Mouse (Mus musculus) kidney, adult 9 months (tissue): ENCODE measurements around the gene Pde3a.

Source experiments
- DNase-seq: peaks from one replicate; pipeline ENCODE4 v3.0.0; 2022

Gene Pde3a

GRCm38 (mm10) chr6:141331464-141331863 lies 82.4 kb downstream of the Pde3a start:
- DNase-seq, result no peak

DNA sequence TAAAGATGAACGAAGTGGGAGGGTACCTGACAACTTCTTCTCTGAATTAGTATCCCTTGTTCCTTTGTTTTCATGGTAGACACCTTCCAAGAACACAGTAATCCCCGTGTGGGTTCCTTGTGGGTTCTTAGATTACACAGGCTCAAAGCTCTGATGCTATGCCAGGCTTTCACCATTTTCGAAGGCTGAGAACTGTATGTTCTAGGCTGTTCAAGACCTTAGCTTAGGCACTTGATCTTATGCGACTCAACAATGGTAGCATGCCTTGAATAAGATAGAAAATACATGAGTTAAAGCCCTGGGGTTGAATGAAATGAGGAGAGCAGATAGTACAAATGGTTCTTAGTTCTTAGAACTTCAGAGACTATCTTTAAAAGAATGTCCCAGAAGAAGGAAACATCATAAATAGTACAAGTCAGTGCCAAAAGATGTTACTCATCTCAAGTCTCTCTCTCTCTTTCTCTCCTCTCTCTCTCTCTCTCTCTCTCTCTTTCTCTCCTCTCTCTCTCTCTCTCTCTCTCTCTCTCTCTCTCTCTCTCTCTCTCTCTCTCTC lies 83.6 kb downstream of the Pde3a start:
- no peak for DNase-seq

- DNase-seq, result peak; percentile 62
Observed at GRCm38 (mm10) chr6:141333245-141333644, 84.2 kb downstream of the Pde3a start.

- no peak for DNase-seq
Observed at GRCm38 (mm10) chr6:141335878-141336277, 86.8 kb downstream of the Pde3a start.

DNA sequence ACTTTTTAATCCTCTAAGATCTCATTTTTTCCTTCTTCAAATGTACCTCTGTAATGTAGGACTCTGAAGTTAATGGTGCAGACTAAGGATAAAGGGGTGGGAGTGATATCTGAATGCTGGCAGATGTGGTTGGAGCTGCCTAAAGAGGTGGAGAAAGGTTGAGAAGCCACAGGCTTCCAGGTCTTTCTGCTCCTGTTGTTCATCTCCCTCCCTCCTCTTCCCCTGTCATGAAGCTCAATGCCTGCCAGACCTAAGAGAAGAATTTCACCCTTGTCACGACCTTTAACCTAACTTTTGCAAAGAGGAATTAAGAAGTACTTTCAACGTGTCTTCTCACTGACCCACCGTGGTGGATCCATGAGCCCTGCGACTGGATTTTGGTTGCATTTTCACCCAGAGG lies 87.4 kb downstream of the Pde3a start:
- DNase-seq, result no peak

GRCm38 (mm10) chr6:141337673-141338072 lies 88.6 kb downstream of the Pde3a start:
- peak; percentile 13 for DNase-seq

GRCm38 (mm10) chr6:141341385-141341784 lies 92.3 kb downstream of the Pde3a start:
- DNase-seq, result peak; percentile 36

DNA sequence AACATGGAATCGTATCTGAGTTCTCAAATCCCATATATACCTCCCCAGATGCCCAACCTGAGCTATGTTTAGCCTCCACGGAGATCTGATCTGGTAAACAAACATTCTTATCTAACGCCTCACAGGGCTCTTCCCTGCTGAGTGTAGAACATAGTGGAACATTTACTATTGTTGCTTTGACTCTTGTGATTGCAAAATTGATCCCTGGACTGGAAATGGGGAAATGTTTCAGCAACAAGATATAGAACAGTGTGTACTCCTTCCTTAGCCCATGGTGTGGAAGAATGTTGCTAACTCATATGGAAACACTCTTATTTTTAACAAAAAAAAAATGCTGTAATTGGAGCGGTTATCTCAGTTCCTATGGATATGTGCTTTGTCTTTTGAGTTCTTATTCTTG lies 98.8 kb downstream of the Pde3a start:
- DNase-seq, result no peak

GRCm38 (mm10) chr6:141348542-141348941 lies 99.5 kb downstream of the Pde3a start:
- no peak for DNase-seq

DNA sequence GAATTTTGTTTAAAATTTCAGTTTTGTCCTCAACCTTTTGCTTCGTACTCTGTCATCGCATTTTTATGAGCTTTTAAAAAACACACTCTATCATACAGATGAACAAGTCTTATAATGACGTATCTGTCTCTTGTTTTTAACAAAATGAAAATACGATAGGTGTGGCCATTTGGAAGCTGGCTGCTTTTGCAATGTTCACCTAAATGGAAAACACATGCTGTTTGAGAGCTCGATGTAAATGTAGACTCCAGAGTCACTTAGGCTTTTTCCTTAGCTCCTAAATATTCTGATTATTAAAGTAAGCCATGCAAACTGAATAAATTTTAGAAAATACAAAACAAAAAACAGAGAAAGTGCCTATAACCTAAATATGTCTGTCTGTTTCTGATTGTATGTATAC lies 101.2 kb downstream of the Pde3a start:
- no peak for DNase-seq

- DNase-seq, result no peak
Observed at GRCm38 (mm10) chr6:141352277-141352676, 103.2 kb downstream of the Pde3a start.

- no peak for DNase-seq
Observed at GRCm38 (mm10) chr6:141363664-141364063, 114.6 kb downstream of the Pde3a start.

- DNase-seq, result no peak
Observed at GRCm38 (mm10) chr6:141367037-141367436, 118.0 kb downstream of the Pde3a start.

- peak; percentile 22 for DNase-seq
Observed at GRCm38 (mm10) chr6:141372697-141373096, 123.6 kb downstream of the Pde3a start.

DNA sequence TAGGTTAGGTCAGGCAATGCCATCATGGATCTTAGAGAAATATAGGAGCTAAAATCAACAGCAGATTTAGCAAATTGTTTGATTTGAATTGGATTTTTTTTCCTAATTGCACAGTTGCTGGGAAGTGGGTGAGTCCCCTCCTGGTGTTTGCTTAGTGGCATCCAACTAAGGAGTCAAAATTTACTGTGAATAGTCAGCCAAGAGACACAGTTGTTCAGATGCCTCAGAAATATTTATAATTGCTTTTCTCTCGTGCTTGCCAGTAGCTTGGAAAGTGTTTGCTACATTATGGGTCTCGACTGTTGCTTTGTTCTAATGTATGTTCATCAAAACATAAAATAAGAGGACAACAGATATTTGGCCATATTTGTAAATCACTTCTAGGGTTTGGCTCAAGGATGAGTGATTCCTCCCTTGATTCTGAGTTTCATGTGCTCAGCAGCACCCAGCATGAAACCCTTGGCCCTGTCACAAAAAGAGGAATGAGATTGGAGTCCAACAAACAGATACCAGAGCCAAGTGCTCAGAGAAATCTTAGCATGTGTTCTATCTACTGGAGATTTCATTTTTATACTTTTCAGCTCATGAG lies 125.5 kb downstream of the Pde3a start:
- peak; percentile 11 for DNase-seq

DNA sequence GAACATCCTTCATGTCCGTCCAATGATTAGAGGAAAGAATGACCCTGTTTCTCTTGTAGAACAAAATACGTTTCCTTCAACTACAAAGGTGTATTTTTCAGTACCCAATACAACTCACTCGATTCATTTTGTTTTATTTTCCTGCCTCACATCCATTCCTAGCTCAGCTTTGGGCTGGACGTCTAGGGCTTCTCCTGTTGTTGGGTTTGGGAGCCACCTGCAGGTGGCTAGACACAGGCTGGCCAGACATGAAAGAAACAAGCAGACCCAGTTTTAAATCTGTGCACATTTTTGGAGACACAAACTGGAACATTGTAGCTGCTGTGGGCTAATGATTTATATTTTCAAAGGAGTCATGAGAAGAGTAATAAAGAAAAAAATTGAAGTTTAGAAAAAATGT lies 126.1 kb downstream of the Pde3a start:
- no peak for DNase-seq

GRCm38 (mm10) chr6:141380927-141381326 lies 131.9 kb downstream of the Pde3a start:
- DNase-seq, result no peak

GRCm38 (mm10) chr6:141381473-141381872 lies 132.4 kb downstream of the Pde3a start:
- peak; percentile 14 for DNase-seq

GRCm38 (mm10) chr6:141381881-141382370 lies 132.9 kb downstream of the Pde3a start:
- DNase-seq, result no peak

DNA sequence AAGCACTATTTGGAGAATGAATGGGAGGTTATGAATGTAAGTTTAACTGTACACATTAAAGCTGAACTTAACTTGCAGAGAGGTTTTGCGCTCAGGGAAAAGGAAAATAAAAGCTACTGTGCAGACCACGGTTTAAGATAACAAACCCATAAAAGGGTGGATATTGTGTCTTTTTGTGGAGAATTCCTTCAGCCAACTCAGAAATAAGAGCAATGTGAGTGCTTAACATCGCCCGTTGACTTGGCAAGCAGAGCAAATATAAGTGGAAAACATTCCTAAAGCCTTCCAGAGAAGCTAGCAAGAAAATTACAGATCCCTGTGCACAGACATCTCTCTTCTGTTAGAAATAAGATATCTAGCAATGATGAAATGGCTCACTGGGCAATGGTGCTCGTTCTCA lies 139.0 kb downstream of the Pde3a start:
- DNase-seq, result no peak

- no peak for DNase-seq
Observed at GRCm38 (mm10) chr6:141395926-141396325, 146.9 kb downstream of the Pde3a start.

- DNase-seq, result peak; percentile 30
Observed at GRCm38 (mm10) chr6:141399411-141399810, 150.3 kb downstream of the Pde3a start.

DNA sequence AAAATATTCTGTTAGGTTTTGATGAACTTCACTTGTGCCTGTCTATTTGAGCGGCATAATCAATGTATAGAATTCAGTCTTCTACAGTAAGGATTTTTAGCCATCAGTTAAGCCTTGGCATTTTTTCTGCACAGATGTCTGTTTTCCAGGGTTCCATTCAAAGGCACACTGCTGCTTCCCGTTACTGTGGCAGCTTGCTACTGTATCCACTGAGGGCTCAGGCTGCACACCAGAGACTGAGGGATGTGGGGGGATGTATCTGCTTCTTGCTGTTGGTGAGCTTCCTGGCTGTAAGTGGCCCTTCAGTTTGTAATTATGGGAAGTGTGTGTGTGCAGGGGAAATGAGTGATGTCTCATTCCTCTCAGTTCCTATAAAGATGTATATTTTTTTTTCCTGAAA lies 154.9 kb downstream of the Pde3a start:
- DNase-seq, result no peak

DNA sequence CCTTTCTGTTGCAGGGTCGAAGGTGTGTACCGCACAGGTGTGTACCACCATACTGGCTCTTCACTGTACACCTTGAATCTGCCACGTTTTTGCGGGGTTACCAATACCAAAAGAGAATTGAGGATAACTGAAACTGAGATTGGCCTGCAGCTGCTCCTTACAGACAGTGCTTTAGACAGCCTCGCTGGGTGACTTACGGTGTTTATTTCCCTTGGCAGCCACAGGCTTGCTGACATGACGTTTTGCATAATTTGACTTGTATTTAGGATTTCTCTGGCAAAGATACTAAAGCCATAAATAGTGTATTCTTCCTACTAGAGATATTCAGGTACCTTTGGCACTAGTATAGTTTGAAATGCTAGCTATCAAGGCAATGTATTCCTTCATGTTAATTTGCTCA lies 155.6 kb downstream of the Pde3a start:
- peak; percentile 5 for DNase-seq

DNA sequence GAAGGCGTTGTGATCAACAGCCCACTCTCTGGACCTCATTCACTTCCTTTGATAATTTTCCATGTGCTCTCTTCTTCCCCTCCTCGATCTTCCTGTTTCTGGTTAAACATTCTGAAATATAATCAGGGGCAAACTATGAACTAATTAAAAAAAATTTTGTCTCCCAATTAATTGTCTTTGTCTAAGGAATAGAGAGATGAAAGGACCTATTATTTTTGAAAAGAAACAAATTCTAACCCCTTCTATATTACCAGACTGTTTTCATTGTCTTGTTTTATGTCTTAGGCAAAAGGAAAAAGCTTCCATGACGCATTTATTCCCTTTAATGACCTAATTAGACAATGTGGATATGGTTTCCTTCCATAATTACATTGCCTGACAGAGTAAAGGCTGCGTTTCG lies 156.4 kb downstream of the Pde3a start:
- DNase-seq, result no peak
